Mouse (Mus musculus) kidney, adult 8-10 months (tissue): ENCODE measurements around the gene Unc5a.

Source experiments
- DNase-seq, 2 experiments: peaks; one replicate each; pipeline ENCODE4 v3.0.0; 2022

Gene Unc5a

GRCm38 (mm10) chr13:54957281-54957680 lies 8.1 kb downstream of the Unc5a start:
- DNase-seq: no peak

- no peak for DNase-seq
Measured at GRCm38 (mm10) chr13:54959059-54959701, 10.0 kb downstream of the Unc5a start.

GRCm38 (mm10) chr13:54959842-54960241 lies 10.6 kb downstream of the Unc5a start:
- DNase-seq: no peak

- no peak for DNase-seq
Measured at GRCm38 (mm10) chr13:54960491-54960890, 11.3 kb downstream of the Unc5a start.

DNA sequence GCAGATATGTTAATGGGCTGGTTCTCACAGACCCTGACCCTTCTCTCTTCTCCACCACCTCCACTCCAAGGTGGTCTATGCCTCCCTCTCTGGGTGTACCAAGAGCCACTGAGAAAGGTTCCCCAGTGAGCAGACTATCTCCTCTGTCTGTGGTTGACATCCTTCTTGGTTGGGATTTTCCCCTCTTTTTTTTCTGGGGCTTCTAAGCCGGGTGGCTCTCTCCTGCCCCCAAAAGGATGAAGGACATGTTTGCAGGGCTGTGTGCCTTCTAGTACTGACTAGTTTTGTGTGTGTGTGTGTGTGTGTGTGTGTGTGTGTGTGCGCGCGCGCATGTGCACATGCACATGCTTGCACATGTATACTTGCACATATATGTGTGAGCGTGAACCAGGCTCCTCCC lies 16.0 kb downstream of the Unc5a start:
- no peak for DNase-seq

GRCm38 (mm10) chr13:54967501-54967900 lies 18.3 kb downstream of the Unc5a start:
- no peak for DNase-seq

DNA sequence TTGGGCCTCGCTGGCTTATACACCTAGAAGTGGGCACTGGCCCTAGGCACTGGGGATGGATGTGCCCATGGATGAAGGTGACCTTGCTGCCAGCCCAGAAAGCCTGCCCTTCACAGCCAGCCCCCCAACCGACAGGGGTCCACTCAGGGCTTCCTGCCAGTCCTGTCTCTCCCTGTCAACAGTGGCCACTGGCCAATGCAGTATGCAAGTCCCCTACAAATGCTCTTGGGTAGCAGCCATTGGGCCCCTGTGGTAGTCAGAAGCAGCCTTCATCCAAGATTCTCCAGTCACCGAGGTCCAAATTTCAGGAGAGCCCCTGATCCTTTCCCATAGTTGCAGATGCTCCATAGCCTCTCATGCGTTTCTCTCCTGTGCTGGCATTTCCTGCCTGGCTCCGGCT lies 19.4 kb downstream of the Unc5a start:
- no peak for DNase-seq

- no peak for DNase-seq
Measured at GRCm38 (mm10) chr13:54969513-54969912, 20.3 kb downstream of the Unc5a start.

DNA sequence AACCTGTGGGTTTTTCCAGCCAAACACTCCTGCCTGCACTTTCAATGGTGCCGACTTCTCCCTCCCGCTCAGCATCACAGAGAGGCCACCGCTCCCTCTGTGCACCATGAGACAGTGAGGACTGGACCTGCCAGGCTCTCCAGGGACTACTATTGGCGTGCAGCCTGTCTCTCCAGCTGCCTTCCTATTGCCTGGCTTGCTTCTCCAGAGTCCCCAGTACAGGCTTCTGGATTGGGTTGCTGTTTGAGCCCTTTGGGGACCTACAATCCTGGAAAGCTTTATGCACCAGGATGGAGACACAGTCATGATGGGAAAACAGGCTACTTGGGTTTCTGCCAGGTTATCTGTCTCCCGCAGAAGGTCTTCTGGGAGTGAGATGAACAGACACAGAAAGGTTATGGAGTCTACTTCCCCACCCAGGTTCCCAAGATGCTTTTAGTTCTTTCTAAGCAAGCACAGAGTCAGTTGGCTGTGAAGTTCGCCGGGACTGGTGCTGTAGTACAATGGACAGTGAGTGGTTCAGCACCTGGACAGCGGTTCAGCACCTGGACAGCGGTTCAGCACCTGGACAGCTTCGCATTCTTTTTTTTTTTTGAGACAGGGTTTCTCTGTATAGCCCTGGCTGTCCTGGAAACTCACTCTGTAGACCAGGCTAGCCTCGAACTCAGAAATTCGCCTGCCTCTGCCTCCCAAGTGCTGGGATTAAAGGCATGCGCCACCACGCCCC lies 21.5 kb downstream of the Unc5a start:
- peak; percentile 9 to 50 for DNase-seq

DNA sequence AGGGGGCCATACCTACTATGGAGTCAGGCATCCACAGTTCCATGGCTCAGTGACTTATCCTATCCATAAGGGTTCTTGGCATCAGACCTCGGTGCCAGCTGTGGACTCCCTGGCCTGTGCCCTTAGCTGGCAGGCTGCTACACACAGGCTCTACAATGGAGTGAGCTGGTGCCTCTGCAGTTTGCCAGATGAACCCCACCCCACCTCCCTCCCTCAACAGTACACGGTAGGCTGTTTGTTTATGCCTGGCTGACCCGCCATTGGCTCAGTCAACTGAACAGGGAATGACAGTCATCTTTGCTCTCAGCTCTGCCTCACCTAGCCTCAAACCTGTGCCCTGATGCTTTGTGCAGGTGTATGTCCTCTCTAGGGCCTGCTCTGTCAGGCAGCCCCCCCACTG lies 26.3 kb downstream of the Unc5a start:
- no peak for DNase-seq

DNA sequence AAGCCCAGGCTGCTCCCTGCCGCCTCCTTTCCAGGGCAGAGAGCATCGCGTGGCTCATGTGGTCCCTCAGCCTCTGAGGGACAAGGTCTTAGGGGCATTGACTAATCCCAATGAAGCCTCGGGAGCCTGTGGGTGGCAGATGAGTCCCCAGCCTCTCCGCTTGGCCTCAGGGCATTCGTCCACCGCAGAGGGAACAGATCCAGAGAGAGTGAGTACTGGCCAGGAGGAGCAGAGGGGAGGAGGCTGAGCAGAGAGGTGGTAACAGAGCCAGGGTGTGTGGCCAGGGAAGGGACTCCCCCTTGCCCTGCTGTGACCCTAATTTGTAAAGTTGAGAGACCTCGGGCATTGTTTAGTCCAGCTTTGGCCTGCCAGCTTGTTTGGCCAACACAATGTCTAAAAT lies 29.6 kb downstream of the Unc5a start:
- no peak for DNase-seq

DNA sequence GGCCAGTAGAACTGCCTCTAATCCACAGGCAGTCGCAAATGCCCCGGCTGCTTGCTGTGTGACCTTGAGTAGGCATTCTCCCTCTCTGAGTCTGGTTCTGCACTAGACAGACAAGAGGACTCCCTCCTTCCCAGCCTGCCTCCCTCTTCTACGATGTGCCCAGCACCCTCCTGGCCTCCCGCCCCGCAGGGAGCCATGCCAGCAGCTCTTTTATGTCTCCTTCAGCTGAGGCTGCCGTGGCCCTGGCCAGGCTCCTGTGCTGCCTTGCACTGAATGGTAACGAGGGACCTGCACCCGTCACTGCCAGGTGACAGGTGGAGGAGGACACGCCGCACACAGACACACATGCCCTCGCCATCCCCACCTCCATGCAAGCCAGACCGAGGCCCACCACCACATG lies 31.7 kb downstream of the Unc5a start:
- no peak for DNase-seq

DNA sequence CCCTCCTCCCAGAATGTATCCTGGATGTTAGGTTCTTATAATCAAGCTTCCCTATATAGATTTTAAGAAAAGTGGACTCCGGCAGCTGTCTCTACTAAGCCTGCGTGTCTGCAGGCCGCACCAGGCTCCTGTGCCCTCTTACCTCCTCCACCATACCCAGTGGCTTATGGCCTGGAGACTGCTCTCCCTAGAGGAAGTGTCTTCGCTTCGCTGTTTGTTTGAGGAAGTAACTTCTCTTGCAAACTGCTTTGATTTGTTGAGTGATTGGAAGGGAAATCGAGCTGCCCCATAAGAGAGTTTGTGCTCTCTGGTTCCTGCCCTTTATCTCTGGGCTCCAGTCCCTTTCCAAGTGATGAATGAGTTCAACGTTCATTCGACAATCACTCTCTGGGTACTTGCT lies 33.8 kb downstream of the Unc5a start:
- DNase-seq: no peak

DNA sequence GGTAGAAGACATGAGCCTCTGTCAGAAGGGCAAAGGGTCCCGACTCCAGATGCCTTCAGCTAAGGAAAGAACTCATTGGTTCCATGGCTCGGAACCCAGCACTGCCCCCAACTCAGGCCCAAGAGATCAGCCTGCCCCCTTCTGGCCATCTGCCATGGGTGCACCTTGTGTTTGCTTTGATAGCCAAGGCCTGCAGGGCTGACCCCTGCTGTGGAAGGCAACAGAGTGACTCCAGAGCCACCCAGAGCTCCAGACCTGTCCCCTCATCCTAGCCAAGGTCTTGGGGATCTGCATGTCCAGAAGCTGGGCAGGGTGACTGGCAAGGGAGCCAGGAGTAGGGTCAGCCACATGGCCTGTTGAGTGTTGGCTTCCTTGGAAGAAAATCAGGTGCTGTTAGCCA lies 34.4 kb downstream of the Unc5a start:
- DNase-seq: no peak

- DNase-seq: no peak
Measured at GRCm38 (mm10) chr13:54987405-54987804, 38.2 kb downstream of the Unc5a start.

DNA sequence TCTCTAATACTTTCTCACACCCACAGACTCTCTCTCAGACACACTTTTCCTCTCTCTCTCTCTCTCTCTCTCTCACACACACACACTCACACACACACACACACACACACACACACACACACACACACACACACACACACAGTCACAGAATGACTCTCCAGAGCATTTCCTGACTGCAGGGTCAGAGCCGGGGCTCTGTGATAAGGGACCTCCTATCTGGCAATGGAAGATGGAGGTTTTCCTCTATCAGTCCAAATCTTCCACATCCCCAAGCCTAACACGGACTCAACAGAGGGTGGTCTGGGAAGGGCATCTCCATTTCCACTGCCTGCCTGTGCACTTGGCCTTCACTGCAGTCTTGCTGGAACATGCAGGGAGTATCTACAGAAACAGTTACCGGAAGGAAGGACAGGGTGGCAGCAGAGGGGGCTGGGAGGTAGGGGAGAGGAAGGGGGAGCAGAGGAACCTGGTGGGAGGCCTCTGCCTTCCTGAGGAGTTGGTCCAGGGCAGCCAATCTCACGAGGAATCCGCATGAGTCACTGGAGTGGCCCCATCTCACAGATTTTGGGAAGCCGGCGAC lies 39.1 kb downstream of the Unc5a start:
- DNase-seq: no peak

- DNase-seq: no peak
Measured at GRCm38 (mm10) chr13:54992215-54992614, 43.0 kb downstream of the Unc5a start.

- no peak for DNase-seq
Measured at GRCm38 (mm10) chr13:54994576-54994975, 45.4 kb downstream of the Unc5a start.

- DNase-seq: no peak
Measured at GRCm38 (mm10) chr13:54995161-54995560, 46.0 kb downstream of the Unc5a start.

DNA sequence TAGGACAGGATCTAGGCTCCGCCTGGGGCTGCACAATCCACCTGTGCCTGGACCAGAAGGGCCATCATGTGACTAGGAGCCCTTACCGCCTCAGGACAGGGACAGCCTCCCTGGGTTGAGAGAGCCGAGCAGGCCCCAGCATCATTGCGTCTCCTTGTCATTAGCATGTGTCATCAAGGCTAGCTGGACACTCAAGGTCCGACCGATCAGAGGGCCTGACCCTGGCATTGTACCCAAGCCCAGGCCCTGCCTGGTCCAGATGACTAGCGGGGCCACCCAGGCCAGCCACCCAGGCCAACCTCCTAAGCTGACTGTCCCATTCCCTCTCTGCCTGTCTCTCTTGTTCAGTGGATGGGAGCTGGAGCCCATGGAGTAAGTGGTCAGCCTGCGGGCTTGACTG lies 48.4 kb downstream of the Unc5a start:
- no peak for DNase-seq

- no peak for DNase-seq
Measured at GRCm38 (mm10) chr13:55000433-55000832, 51.2 kb downstream of the Unc5a start.

DNA sequence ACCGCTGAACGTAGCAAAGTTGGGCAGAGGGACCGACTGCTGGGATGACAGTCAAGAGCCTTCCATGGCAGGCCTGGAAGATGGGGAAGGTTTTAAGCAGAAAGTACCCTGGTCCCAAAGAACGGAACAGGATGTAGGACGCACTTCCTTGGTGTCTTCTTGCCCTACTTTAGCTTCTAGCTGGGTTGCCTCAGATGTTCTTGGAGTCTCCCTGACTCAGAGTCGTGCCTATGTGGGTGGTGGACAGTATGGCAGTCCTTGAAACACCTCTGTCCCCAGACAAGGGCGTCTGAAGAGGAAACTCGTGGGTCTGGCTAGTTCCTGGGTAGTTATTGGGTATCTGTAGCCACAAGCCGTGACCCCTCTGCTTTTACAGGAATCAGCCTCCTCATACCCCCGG lies 52.9 kb downstream of the Unc5a start:
- DNase-seq: no peak

DNA sequence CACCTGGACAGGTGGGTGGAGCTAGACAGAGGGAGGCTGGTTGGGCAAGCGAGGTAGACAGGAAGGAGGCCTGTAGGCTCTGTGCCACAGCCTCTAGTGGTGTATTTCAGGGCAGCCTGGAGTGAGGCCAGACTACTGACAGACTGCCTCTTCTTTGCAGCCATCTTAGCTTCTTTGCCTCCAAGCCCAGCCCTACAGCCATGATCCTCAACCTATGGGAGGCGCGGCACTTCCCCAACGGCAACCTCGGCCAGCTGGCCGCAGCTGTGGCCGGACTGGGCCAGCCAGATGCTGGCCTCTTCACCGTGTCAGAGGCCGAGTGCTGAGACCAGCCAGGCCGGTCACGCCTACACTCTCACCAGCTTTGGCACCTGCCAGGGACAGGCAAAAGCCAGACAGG lies 55.4 kb downstream of the Unc5a start:
- no peak for DNase-seq

GRCm38 (mm10) chr13:55005691-55006414 lies 56.6 kb downstream of the Unc5a start:
- DNase-seq: no peak
